ENCODE assay signal across 7 mouse cellular contexts in genomic region chr9:21767896-21768295, GRCm38 (mm10). TPM values are rescaled to one million over a fixed set of nuclear protein-coding genes. Genes with fewer than 3 reads are reported as not detected.
DNase-seq lines count a peak whose midpoint lies in the region; ATAC-seq lines count a peak whose summit lies in the region.

No protein-coding gene starts in this region.

- peak overlapping the region; percentile 26; the same call in 1 of the 2 replicates for H3K4me2 ChIP-seq in embryonic facial prominence, embryonic 14.5 days (ENCODE audit: low read depth, low read length)

- ATAC-seq in embryonic facial prominence, embryonic 14.5 days (ENCODE audit: low read depth) = peak; percentile 81

- H3K36me3 ChIP-seq in embryonic facial prominence, embryonic 14.5 days (ENCODE audit: control insufficient read depth, insufficient read depth, low read length) = peaks cover 37% of the 10 kb centered on the region

- no peak overlapping the region for H3K4me3 ChIP-seq in embryonic facial prominence, embryonic 14.5 days (ENCODE audit: low read depth, low read length)

- H3K27me3 ChIP-seq in embryonic facial prominence, embryonic 14.5 days (replicated peaks; ENCODE audit: control insufficient read depth, insufficient read depth, low read length) = no peaks in the 10 kb centered on the region

- no peaks in the 10 kb centered on the region for H3K9me3 ChIP-seq in embryonic facial prominence, embryonic 14.5 days (ENCODE audit: control insufficient read depth, low read length)

- 37% methylated on average over 11 of the region's 11 CpGs for WGBS in embryonic facial prominence, embryonic 14.5 days

- H3K9ac ChIP-seq in embryonic facial prominence, embryonic 14.5 days (ENCODE audit: low read depth, low read length) = no peak overlapping the region; the same call in 1 of the 2 replicates

- DNase-seq in ovary, postnatal 14 days (ENCODE audit: low spot score) = peak; percentile 26
- no peak for DNase-seq in ovary, postnatal 36 days (ENCODE audit: low spot score)
- DNase-seq in embryonic facial prominence, embryonic 14.5 days (ENCODE audit: low spot score) = peak; percentile 94
- peak; percentile 71 for DNase-seq in heart, postnatal 4 days
- DNase-seq in lung, postnatal 36 days = peak; percentile 57
- no peak for DNase-seq in T-cell, adult 2 months (ENCODE audit: low spot score)
- no peak for DNase-seq in right cerebral cortex, postnatal 25 days

- peaks cover 13% of the 10 kb centered on the region for H3K4me1 ChIP-seq in embryonic facial prominence, embryonic 14.5 days (ENCODE audit: control insufficient read depth, insufficient read depth, low read length)

- H3K27ac ChIP-seq in embryonic facial prominence, embryonic 14.5 days (replicated peaks; ENCODE audit: low read depth, low read length) = peak overlapping the region; percentile 92

RNA-seq across cellular contexts. Expression of gene Spc24, which starts 7.8 kb away (rescaled TPM):
- 70.4 and 81.9 TPM in 2 replicates for polyA plus RNA-seq in embryonic facial prominence, embryonic 14.5 days (2014; fragmentation: Nextera tagmentation; extraction: Ambion mirVana)
- 10 to 100 TPM; 37.2 to 38.4 TPM for total RNA-seq in heart, postnatal 4 days (2021)

RNA-seq across cellular contexts. Expression of gene Kank2, which starts 30.6 kb away (rescaled TPM):
- 10.7 and 12.1 TPM in 2 replicates for polyA plus RNA-seq in embryonic facial prominence, embryonic 14.5 days (2014; fragmentation: Nextera tagmentation; extraction: Ambion mirVana)
- 10 to 100 TPM; 50.7 to 53.7 TPM for total RNA-seq in heart, postnatal 4 days (2021)

RNA-seq across cellular contexts. Expression of gene Ldlr, which starts 44.6 kb away (rescaled TPM):
- polyA plus RNA-seq in embryonic facial prominence, embryonic 14.5 days (2014; fragmentation: Nextera tagmentation; extraction: Ambion mirVana) = 13.9 and 14.1 TPM in 2 replicates
- 10 to 100 TPM; 39.9 to 43.5 TPM for total RNA-seq in heart, postnatal 4 days (2021)

Comparison
In these comparisons a context has a peak if more than half of its experiments do, and no peak if none do; other contexts are left out.
1. DNase-seq: peak in ovary, postnatal 14 days (single experiment), embryonic facial prominence, embryonic 14.5 days (single experiment), heart, postnatal 4 days (single experiment) and lung, postnatal 36 days (single experiment); none in ovary, postnatal 36 days (single experiment), T-cell, adult 2 months (single experiment) and right cerebral cortex, postnatal 25 days (single experiment).